Mouse (Mus musculus): Measurements from ENCODE around the gene Vmn1r113. TPM values are rescaled to one million over a fixed set of nuclear protein-coding genes. Genes with fewer than 3 reads are reported as not detected.
"Not testable (repeated sequence)": the region's sequence is repeated elsewhere in the genome, so short reads cannot be mapped to it uniquely, and the experiment has no call there.

Gene Vmn1r113
- not detected for polyA plus RNA-seq (2017; shearing (Covaris generic))

DNA sequence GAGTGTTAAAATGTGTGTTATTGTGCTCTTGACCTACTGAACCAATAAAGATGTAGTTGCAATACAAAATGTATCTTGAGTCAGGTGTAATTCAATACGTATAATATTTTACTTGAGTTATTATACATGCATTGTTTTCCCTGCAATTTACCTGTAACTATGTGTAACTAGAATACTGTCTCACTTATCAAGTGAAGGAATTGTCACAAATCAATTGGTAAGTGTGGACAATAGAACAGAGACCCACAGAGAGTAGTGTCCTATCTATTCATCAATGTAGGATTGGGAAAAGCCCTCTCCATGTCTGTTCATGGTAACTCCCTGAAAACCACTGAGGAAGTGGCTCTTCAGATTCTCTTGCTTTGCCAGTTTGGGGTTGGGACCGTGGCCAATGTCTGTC, at the start of gene Vmn1r113:
Gene Vmn1r113 (plus strand): TSS at position 301 of the 400 bp plus-strand sequence.
- not testable (repeated sequence) for ATAC-seq

DNA sequence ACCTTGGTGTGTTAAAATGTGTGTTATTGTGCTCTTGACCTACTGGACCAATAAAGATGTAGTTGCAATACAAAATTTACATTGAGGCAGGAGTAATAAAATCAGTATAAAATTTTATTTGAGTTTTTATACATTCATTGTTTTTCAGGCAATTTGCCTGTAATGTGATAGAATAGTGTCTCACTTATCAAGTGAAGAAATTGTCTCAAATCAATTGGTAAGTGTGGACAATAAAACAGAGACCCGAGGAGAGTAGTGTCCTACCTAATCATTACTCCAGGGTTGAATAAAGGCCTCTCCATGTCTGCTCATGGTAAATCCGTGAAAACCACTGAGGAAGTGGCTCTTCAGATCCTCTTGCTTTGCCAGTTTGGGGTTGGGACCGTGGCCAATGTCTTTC, 16.2 kb upstream of the Vmn1r113 start, which contains the start of gene Vmn1r112:
Gene Vmn1r112 (plus strand): TSS at position 301 of the 400 bp plus-strand sequence.
- ATAC-seq: not testable (repeated sequence)

DNA sequence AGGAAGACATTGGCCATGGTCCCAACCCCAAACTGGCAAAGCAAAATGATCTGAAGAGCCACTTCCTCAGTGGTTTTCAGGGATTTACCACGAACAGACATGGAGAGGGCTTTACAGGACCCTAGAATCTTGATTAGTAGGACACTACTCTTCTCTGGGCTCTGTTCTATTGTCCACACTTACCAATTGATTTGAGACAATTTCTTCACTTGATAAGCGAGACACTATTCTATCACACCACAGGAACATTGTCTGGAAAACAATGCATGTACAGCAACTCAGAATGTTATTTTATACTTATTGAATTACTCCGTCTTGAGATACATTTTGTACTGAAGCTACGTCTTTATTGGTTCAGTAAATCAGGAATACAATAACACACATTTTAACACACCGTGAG, 25.0 kb downstream of the Vmn1r113 start, which contains the start of gene Vmn1r114:
Gene Vmn1r114 (minus strand): TSS at position 101 of the 400 bp plus-strand sequence.
- not testable (repeated sequence) for ATAC-seq

Other genes starting within 250 kb of the Vmn1r113 start
- gene Gm5726, start 241.5 kb upstream of the Vmn1r113 start, polyA plus RNA-seq (2017; shearing (Covaris generic)): not detected
- not detected for gene Gm4141, start 211.0 kb upstream of the Vmn1r113 start, polyA plus RNA-seq (2017; shearing (Covaris generic))
- not detected for gene Gm4513, start 188.3 kb upstream of the Vmn1r113 start, polyA plus RNA-seq (2017; shearing (Covaris generic))
- not detected for gene Vmn1r107, start 118.4 kb upstream of the Vmn1r113 start, polyA plus RNA-seq (2017; shearing (Covaris generic))
- gene Vmn1r111, start 84.1 kb upstream of the Vmn1r113 start, polyA plus RNA-seq (2017; shearing (Covaris generic)): not detected
- gene Gm10668, start 56.7 kb upstream of the Vmn1r113 start, polyA plus RNA-seq (2017; shearing (Covaris generic)): not detected
- not detected for gene Vmn1r112, start 16.1 kb upstream of the Vmn1r113 start, polyA plus RNA-seq (2017; shearing (Covaris generic))
- gene Vmn1r114, start 24.9 kb downstream of the Vmn1r113 start, polyA plus RNA-seq (2017; shearing (Covaris generic)): not detected
- not detected for gene Vmn1r115, start 57.7 kb downstream of the Vmn1r113 start, polyA plus RNA-seq (2017; shearing (Covaris generic))
- not detected for gene Vmn1r116, start 85.0 kb downstream of the Vmn1r113 start, polyA plus RNA-seq (2017; shearing (Covaris generic))
- gene Vmn1r117, start 96.8 kb downstream of the Vmn1r113 start, polyA plus RNA-seq (2017; shearing (Covaris generic)): not detected
- gene Vmn1r118, start 125.1 kb downstream of the Vmn1r113 start, polyA plus RNA-seq (2017; shearing (Covaris generic)): not detected
- not detected for gene Vmn1r119, start 225.2 kb downstream of the Vmn1r113 start, polyA plus RNA-seq (2017; shearing (Covaris generic))

Measured in inflammation-experienced regulatory T-cells, adult 6 months (primary cell).